1 mouse cellular context compared by ENCODE assay signal in genomic region chr7:142488053-142488452, GRCm38 (mm10).
TF ChIP-seq lines count a peak whose summit lies in the region.

No protein-coding gene starts in this region.

TF ChIP-seq in CH12.LX, 34 proteins besides CTCF, POLR2A, EP300 and RAD21:
- peak; percentile 57; the same call in 1 of the 2 replicates for TF ChIP-seq TCF12 (IDR thresholded peaks at IDR 0.05; ENCODE audit: low read depth, low read length)
- no peak; the same call in 1 of the 2 replicates for TF ChIP-seq CHD1 (IDR thresholded peaks at IDR 0.05; ENCODE audit: low read depth, low read length)
- TF ChIP-seq RCOR1 (conservative IDR thresholded peaks at IDR 0.05; ENCODE audit: low read depth, low read length) = no peak
- TF ChIP-seq ZKSCAN1 (IDR thresholded peaks at IDR 0.05; ENCODE audit: borderline replicate concordance, low read depth, low read length) = no peak
- TF ChIP-seq SIN3A (IDR thresholded peaks at IDR 0.05; ENCODE audit: low read length) = no peak; the same call in 1 of the 2 replicates
- TF ChIP-seq IRF4 (IDR thresholded peaks at IDR 0.05; ENCODE audit: low read depth, low read length) = peak; percentile 75
- TF ChIP-seq ZMIZ1 (IDR thresholded peaks at IDR 0.05; ENCODE audit: low read depth, low read length) = no peak
- TF ChIP-seq ZC3H11A (IDR thresholded peaks at IDR 0.05; ENCODE audit: low read depth, low read length) = no peak
- peak; percentile 98 for TF ChIP-seq ZNF384 (IDR thresholded peaks at IDR 0.05; ENCODE audit: low read depth, low read length)
- TF ChIP-seq POLR2AphosphoS2 (IDR thresholded peaks at IDR 0.05; ENCODE audit: low read depth, low read length) = no peak
- TF ChIP-seq E2F4 (IDR thresholded peaks at IDR 0.05; ENCODE audit: insufficient replicate concordance, low read depth, low read length) = no peak
- TF ChIP-seq MAFK (IDR thresholded peaks at IDR 0.05; ENCODE audit: insufficient replicate concordance, low read length) = peak; percentile 53; the same call in 1 of the 2 replicates
- TF ChIP-seq JUN (IDR thresholded peaks at IDR 0.05; ENCODE audit: insufficient read depth, low read depth, low read length) = peak; percentile 58; the same call in 1 of the 2 replicates
- TF ChIP-seq KAT2A (IDR thresholded peaks at IDR 0.05; ENCODE audit: insufficient replicate concordance, low read length) = no peak
- peak; percentile 66; the same call in 1 of the 2 replicates for TF ChIP-seq UBTF (IDR thresholded peaks at IDR 0.05; ENCODE audit: low read depth, low read length)
- TF ChIP-seq MAX (IDR thresholded peaks at IDR 0.05; ENCODE audit: low read length) = no peak
- TF ChIP-seq NELFE (IDR thresholded peaks at IDR 0.05; ENCODE audit: low read depth, low read length) = no peak
- no peak for TF ChIP-seq NRF1 (IDR thresholded peaks at IDR 0.05; ENCODE audit: low read depth, low read length)
- no peak for TF ChIP-seq USF2 (conservative IDR thresholded peaks at IDR 0.05; ENCODE audit: low read depth, low read length)
- no peak for TF ChIP-seq PAX5 (IDR thresholded peaks at IDR 0.05; ENCODE audit: low read length)
- peak; percentile 66; the same call in 1 of the 2 replicates for TF ChIP-seq MEF2A (IDR thresholded peaks at IDR 0.05; ENCODE audit: borderline replicate concordance, low read depth, low read length)
- peak; percentile 50; the same call in 1 of the 2 replicates for TF ChIP-seq BHLHE40 (IDR thresholded peaks at IDR 0.05; ENCODE audit: low read depth, low read length)
- TF ChIP-seq GABPA (IDR thresholded peaks at IDR 0.05; ENCODE audit: insufficient replicate concordance, low read depth, low read length) = no peak
- peak; percentile 72 for TF ChIP-seq JUND (conservative IDR thresholded peaks at IDR 0.05; ENCODE audit: low read depth, low read length)
- no peak for TF ChIP-seq HCFC1 (IDR thresholded peaks at IDR 0.05; ENCODE audit: low read depth, low read length)
- peak; percentile 77 for TF ChIP-seq MAZ (IDR thresholded peaks at IDR 0.05; ENCODE audit: low read depth, low read length)
- TF ChIP-seq SMC3 (IDR thresholded peaks at IDR 0.05; ENCODE audit: low read depth, low read length) = no peak
- TF ChIP-seq USF1 (IDR thresholded peaks at IDR 0.05; ENCODE audit: low read depth, low read length) = no peak
- no peak; the same call in 1 of the 2 replicates for TF ChIP-seq MXI1 (IDR thresholded peaks at IDR 0.05; ENCODE audit: low read depth, low read length)
- TF ChIP-seq TBP (conservative IDR thresholded peaks at IDR 0.05; ENCODE audit: low read depth, low read length) = 0 out of 2 replicates have a peak, but pooled peaks have one; percentile 22
- no peak for TF ChIP-seq ELF1 (IDR thresholded peaks at IDR 0.05; ENCODE audit: low read depth, low read length)
- TF ChIP-seq CHD2 (IDR thresholded peaks at IDR 0.05; ENCODE audit: low read length) = no peak
- TF ChIP-seq MYC (IDR thresholded peaks at IDR 0.05; ENCODE audit: low read depth, low read length) = no peak
- TF ChIP-seq ETS1 (conservative IDR thresholded peaks at IDR 0.05; ENCODE audit: low read depth, low read length) = peak; percentile 68; the same call in 1 of the 2 replicates
